In the genomic region with DNA sequence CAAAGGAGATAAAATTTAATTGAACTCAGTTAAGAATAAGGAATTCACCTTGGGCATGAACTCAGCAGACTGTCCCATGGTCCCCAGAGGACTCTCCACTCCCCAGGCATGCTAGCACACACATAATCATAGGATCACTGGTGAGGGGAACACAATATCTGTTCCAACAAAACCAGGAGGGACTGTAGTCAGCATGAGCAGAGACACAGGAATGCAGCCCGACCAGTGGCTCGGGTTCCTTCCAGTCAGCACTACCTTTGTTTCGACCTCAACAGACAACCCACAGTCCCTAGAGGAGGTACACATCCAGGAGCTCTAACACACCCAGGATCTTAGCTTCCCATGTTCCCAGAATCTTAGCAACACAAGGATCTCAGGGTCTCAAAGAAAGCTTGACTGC, we compare ENCODE assay signal across 26 mouse cellular contexts.
"Had no signal": no experiment of that assay in that cellular context is flagged by ENCODE, and none has a peak within 500 bp of the region (broad histone marks: within the 10 kb centered on the region; RNA-seq: fewer than 3 reads in every experiment).

No protein-coding gene starts in this region.

- ATAC-seq: hindbrain, postnatal 0 days; intestine, postnatal 0 days had no signal

- H3K9me3 ChIP-seq: heart, embryonic 13.5 days; heart, embryonic 15.5 days; hindbrain, embryonic 13.5 days; hindbrain, embryonic 15.5 days; limb, embryonic 10.5 days; limb, embryonic 12.5 days; liver, embryonic 13.5 days; liver, embryonic 15.5 days had no signal

- H3K4me1 ChIP-seq: heart, embryonic 13.5 days; heart, embryonic 15.5 days; hindbrain, embryonic 13.5 days; hindbrain, embryonic 15.5 days; limb, embryonic 10.5 days; limb, embryonic 12.5 days; liver, embryonic 13.5 days; liver, embryonic 15.5 days had no signal

- H3K9ac ChIP-seq: heart, embryonic 13.5 days; heart, embryonic 15.5 days; hindbrain, embryonic 13.5 days; hindbrain, embryonic 15.5 days; limb, embryonic 12.5 days; liver, embryonic 13.5 days; liver, embryonic 15.5 days had no signal

- H3K4me2 ChIP-seq: heart, embryonic 11.5 days; heart, embryonic 13.5 days; heart, embryonic 15.5 days; hindbrain, embryonic 13.5 days; hindbrain, embryonic 15.5 days; limb, embryonic 12.5 days; liver, embryonic 11.5 days; liver, embryonic 13.5 days; liver, embryonic 15.5 days had no signal

- H3K27ac ChIP-seq: heart, adult 2 months; heart, embryonic 13.5 days; heart, embryonic 15.5 days; hindbrain, embryonic 13.5 days; hindbrain, embryonic 15.5 days; hindbrain, postnatal 0 days; layer of hippocampus, adult 2 months; limb, embryonic 10.5 days; limb, embryonic 12.5 days; liver, embryonic 13.5 days; liver, embryonic 15.5 days had no signal

- H3K36me3 ChIP-seq: heart, embryonic 13.5 days; heart, embryonic 15.5 days; hindbrain, embryonic 13.5 days; hindbrain, embryonic 15.5 days; limb, embryonic 10.5 days; limb, embryonic 12.5 days; liver, embryonic 13.5 days; liver, embryonic 15.5 days had no signal

- H3K4me3 ChIP-seq: heart, adult 2 months; heart, embryonic 13.5 days; heart, embryonic 15.5 days; hindbrain, embryonic 13.5 days; hindbrain, embryonic 15.5 days; layer of hippocampus, adult 2 months; limb, embryonic 10.5 days; limb, embryonic 12.5 days; liver, embryonic 13.5 days; liver, embryonic 15.5 days had no signal

- DNase-seq: gastrocnemius, postnatal 14 days; gastrocnemius, postnatal 36 days; heart, adult 11 months; heart, adult 2 months; heart, postnatal 14 days; heart, postnatal 36 days; kidney, adult 18-20 months; kidney, adult 8-10 months; kidney, postnatal 10 days; kidney, postnatal 25 days; kidney, postnatal 4 days; layer of hippocampus, postnatal 36 days; liver; liver, embryonic 13.5 days had no signal

- H3K27me3 ChIP-seq: heart, embryonic 13.5 days; heart, embryonic 15.5 days; hindbrain, embryonic 13.5 days; hindbrain, embryonic 15.5 days; limb, embryonic 12.5 days; liver, embryonic 13.5 days; liver, embryonic 15.5 days had no signal
